Mouse (Mus musculus) heart, adult 18-20 months (tissue): ENCODE measurements around the gene Sbds. TPM values are rescaled to one million over a fixed set of nuclear protein-coding genes. Genes with fewer than 3 reads are reported as not detected.

ENCODE experiments used
- DNase-seq, 2 experiments: peaks; one replicate each; pipeline ENCODE4 v3.0.0; 2021 to 2022; ENCODE audit warnings: mixed read lengths in 1 of 2
- total RNA-seq, 2 experiments: library from RNA; stranded (reverse); gene quantifications; 2 replicates each; pipeline ENCODE4 v1.2.3; 2021

The Sbds gene
- total RNA-seq, 2 experiments from 2014 or later = 52.0 to 55.9 TPM

GRCm38 (mm10) chr5:130200233-130201029, 54.9 kb downstream of the Sbds start:
- DNase-seq = no peak

- no peak for DNase-seq
Observed at GRCm38 (mm10) chr5:130197981-130198380, 57.3 kb downstream of the Sbds start.

GRCm38 (mm10) chr5:130197454-130197853, 57.9 kb downstream of the Sbds start:
- DNase-seq = no peak

GRCm38 (mm10) chr5:130196307-130196706, 59.0 kb downstream of the Sbds start:
- no peak for DNase-seq

Other genes starting within 250 kb of the Sbds start
- 1 to 10 TPM; 4.6 to 5.0 TPM for gene Asl, start 226.3 kb downstream of the Sbds start, total RNA-seq
- gene Crcp, start 226.2 kb downstream of the Sbds start, total RNA-seq = 10 to 100 TPM; 13.8 to 14.8 TPM
- 1 to 10 TPM; 6.9 to 8.3 TPM for gene Tpst1, start 182.2 kb downstream of the Sbds start, total RNA-seq
- 1 to 10 TPM; 1.9 to 3.0 TPM for gene Kctd7, start 110.7 kb downstream of the Sbds start, total RNA-seq
- 10 to 100 TPM; 23.4 to 24.9 TPM for gene Rabgef1, start 83.7 kb downstream of the Sbds start, total RNA-seq
- 10 to 100 TPM; 37.1 to 39.8 TPM for gene Tmem248, start 38.4 kb downstream of the Sbds start, total RNA-seq
- gene Tyw1, start 89 bp upstream of the Sbds start, total RNA-seq = 1 to 10 TPM; 6.4 to 9.1 TPM
- not detected for gene Caln1, start 113.9 kb upstream of the Sbds start, total RNA-seq
- gene A330070K13Rik, start 129.1 kb upstream of the Sbds start, total RNA-seq = not detected